Comparison of ENCODE assay signal across 13 mouse cellular contexts in the genomic region with DNA sequence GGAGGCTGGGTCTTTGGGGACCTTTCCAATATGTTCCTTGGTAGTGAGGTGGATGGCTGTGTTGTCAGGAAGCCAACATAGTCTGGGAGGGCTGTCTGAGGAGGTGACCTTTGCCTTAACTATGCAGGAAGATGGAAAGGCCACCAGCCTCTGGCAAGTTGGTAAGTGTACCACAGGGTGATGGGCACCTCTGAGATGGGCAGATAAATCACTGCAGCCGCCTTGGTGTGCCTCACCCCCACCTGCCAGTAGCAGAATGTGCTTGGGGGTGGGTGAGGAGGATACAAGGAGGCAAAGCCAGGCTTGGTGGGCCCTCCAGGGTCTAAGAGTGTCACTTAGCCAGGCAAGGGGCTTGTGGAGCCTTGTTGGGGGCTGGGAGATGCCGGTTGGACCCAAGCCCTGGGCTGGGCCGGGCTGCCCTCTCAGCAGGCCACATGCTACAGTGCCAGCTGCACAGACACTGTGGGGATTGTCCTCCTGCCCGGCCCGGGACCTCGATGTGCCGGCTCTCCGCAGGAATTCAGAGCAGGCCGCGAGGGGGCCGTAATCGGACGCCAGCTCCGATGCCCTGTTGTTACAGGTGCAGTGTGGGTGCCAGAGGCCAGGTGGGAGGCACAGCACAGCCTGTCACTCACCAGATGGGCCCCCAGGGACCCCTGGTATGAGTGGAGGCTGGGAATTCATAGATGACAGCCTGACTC.
DNase-seq lines count a peak whose midpoint lies in the region; ATAC-seq lines count a peak whose summit lies in the region.
"Had no signal": no experiment of that assay in that cellular context is flagged by ENCODE, and none has a peak within 500 bp of the region (broad histone marks: within the 10 kb centered on the region; RNA-seq: fewer than 3 reads in every experiment).

No protein-coding gene starts in this region.

- H3K9me3 ChIP-seq in hindbrain, embryonic 10.5 days, result no peaks in the 10 kb centered on the region
- H3K9me3 ChIP-seq in hindbrain, embryonic 14.5 days (ENCODE audit: control insufficient read depth, low read length), result no peaks in the 10 kb centered on the region
- H3K9me3 ChIP-seq in kidney, embryonic 15.5 days (replicated peaks), result no peaks in the 10 kb centered on the region
- H3K9me3 ChIP-seq: hindbrain, embryonic 15.5 days; megakaryocyte, embryonic 14.5 days had no signal

- WGBS in hindbrain, embryonic 10.5 days, result 72% methylated on average over 14 of the region's 14 CpGs
- WGBS in hindbrain, embryonic 14.5 days, result 69% methylated on average over 14 of the region's 14 CpGs
- 65% methylated on average over 14 of the region's 14 CpGs for WGBS in kidney, embryonic 15.5 days

- ATAC-seq in hindbrain, embryonic 14.5 days (ENCODE audit: low FRiP score), result no peak
- no peak for ATAC-seq in kidney, embryonic 15.5 days (replicated peaks; ENCODE audit: low FRiP score)
- ATAC-seq: Patski had no signal

- intact Hi-C loops in left cerebral cortex, postnatal 14 days (cut with DNase I), result no loop called here

- H3K36me3 ChIP-seq in hindbrain, embryonic 10.5 days, result no peaks in the 10 kb centered on the region
- H3K36me3 ChIP-seq in hindbrain, embryonic 14.5 days (replicated peaks; ENCODE audit: control insufficient read depth, insufficient read depth), result no peaks in the 10 kb centered on the region
- no peaks in the 10 kb centered on the region for H3K36me3 ChIP-seq in kidney, embryonic 15.5 days
- H3K36me3 ChIP-seq: hindbrain, embryonic 15.5 days had no signal

- no peak overlapping the region for H3K4me3 ChIP-seq in hindbrain, embryonic 10.5 days
- no peak overlapping the region for H3K4me3 ChIP-seq in hindbrain, embryonic 14.5 days (replicated peaks; ENCODE audit: low read length)
- no peak overlapping the region for H3K4me3 ChIP-seq in kidney, embryonic 15.5 days (replicated peaks)
- H3K4me3 ChIP-seq: hindbrain, embryonic 15.5 days; megakaryocyte, embryonic 14.5 days had no signal

- peaks cover 42% of the 10 kb centered on the region for H3K4me1 ChIP-seq in hindbrain, embryonic 10.5 days (replicated peaks)
- no peaks in the 10 kb centered on the region; the same call in 1 of the 2 replicates for H3K4me1 ChIP-seq in hindbrain, embryonic 14.5 days (replicated peaks; ENCODE audit: control insufficient read depth, insufficient read depth, low read length)
- peaks cover 50% of the 10 kb centered on the region for H3K4me1 ChIP-seq in kidney, embryonic 15.5 days
- H3K4me1 ChIP-seq: megakaryocyte, embryonic 14.5 days had no signal

- no peak overlapping the region for H3K4me2 ChIP-seq in hindbrain, embryonic 14.5 days (replicated peaks)
- no peak overlapping the region for H3K4me2 ChIP-seq in kidney, embryonic 15.5 days
- H3K4me2 ChIP-seq: hindbrain, embryonic 15.5 days had no signal

- peaks cover 27% of the 10 kb centered on the region for H3K27me3 ChIP-seq in hindbrain, embryonic 10.5 days (ENCODE audit: insufficient read depth, poor library complexity, severe bottlenecking)
- no peaks in the 10 kb centered on the region for H3K27me3 ChIP-seq in hindbrain, embryonic 14.5 days (ENCODE audit: control insufficient read depth, insufficient read depth, low read length)
- H3K27me3 ChIP-seq in kidney, embryonic 15.5 days, result no peaks in the 10 kb centered on the region
- H3K27me3 ChIP-seq: Patski had no signal

- no peak overlapping the region for H3K9ac ChIP-seq in hindbrain, embryonic 14.5 days
- no peak overlapping the region for H3K9ac ChIP-seq in kidney, embryonic 15.5 days
- H3K9ac ChIP-seq: hindbrain, embryonic 15.5 days; liver, embryonic 14.5 days had no signal

- no peak for DNase-seq in hindbrain, embryonic 10.5 days (ENCODE audit: low spot score)
- DNase-seq in hindbrain, embryonic 14.5 days (ENCODE audit: low spot score), result no peak
- peak; percentile 70 for DNase-seq in Muller cell, postnatal 12 days (ENCODE audit: inconsistent ontology term)
- DNase-seq in cerebellum, adult 9-10 months, result peak; percentile 7
- peak; percentile 21 to 23 for DNase-seq in left cerebral cortex, postnatal 14 days (ENCODE audit: low spot score in 2 of 2)
- DNase-seq in adipocyte (ENCODE audit: low spot score), result no peak
- DNase-seq in adrenal gland, postnatal 14 days, result no peak
- DNase-seq: kidney, postnatal 4 days had no signal

- peak overlapping the region; percentile 40; the same call in 1 of the 2 replicates for H3K27ac ChIP-seq in hindbrain, embryonic 10.5 days
- no peak overlapping the region for H3K27ac ChIP-seq in hindbrain, embryonic 14.5 days
- H3K27ac ChIP-seq in kidney, embryonic 15.5 days, result no peak overlapping the region
- H3K27ac ChIP-seq: hindbrain, embryonic 15.5 days; liver, embryonic 14.5 days had no signal

Comparison
In these comparisons a context has a peak if more than half of its experiments do, and no peak if none do; other contexts are left out.
1. DNase-seq: peak in Muller cell, postnatal 12 days (single experiment), cerebellum, adult 9-10 months (single experiment) and left cerebral cortex, postnatal 14 days (2 of 2); none in hindbrain, embryonic 10.5 days (single experiment), hindbrain, embryonic 14.5 days (single experiment), adipocyte (single experiment) and adrenal gland, postnatal 14 days (single experiment).